Mouse (Mus musculus): ENCODE data around the gene Slc35f6. TPM values are rescaled to one million over a fixed set of nuclear protein-coding genes. Genes with fewer than 3 reads are reported as not detected.
"Not testable (repeated sequence)": the region's sequence is repeated elsewhere in the genome, so short reads cannot be mapped to it uniquely, and the experiment has no call there.

The Slc35f6 gene
- polyA plus RNA-seq, 1 experiment from 2014 or later, result 34.0 TPM

DNA sequence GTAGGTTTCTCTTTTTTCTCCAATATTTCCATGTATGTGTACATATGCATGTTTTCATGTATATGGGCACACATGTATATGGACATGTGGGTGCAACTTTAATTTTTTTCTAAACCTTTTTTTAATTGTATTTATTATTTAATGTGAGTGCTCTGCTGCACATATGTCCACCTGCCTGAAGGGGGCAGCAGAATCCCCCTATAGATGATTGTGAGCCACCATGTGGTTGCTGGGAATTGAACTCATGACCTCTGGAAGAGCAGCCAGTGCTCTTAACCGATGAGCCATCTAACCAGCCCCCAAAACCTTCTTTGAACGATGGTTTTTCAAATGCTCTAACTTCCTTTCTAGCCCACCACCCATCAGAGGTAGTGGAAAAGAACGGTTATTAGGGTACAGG lies 36.3 kb downstream of the Slc35f6 start:
- Histone ChIP-seq H3K9me3 (replicated peaks; ENCODE audit: control insufficient read depth, low read length) (no peaks in the 10 kb centered on the region), H3K9ac (ENCODE audit: low read length) (no peak overlapping the region), H3K4me3 (replicated peaks; ENCODE audit: low read length) (no peak overlapping the region), H3K36me3 (ENCODE audit: control insufficient read depth, insufficient read depth, low read length) (no peaks in the 10 kb centered on the region), H3K27me3 (ENCODE audit: control insufficient read depth, insufficient read depth, low read length) (no peaks in the 10 kb centered on the region), H3K4me1 (ENCODE audit: control insufficient read depth, insufficient read depth, low read length) (no peaks in the 10 kb centered on the region), H3K27ac (ENCODE audit: low read length) (no peak overlapping the region), H3K4me2 (ENCODE audit: low read depth, low read length) (no peak overlapping the region)
- 70% methylated on average over 3 of the region's 3 CpGs for WGBS
- ATAC-seq (ENCODE audit: insufficient read depth, low FRiP score), result no peak

DNA sequence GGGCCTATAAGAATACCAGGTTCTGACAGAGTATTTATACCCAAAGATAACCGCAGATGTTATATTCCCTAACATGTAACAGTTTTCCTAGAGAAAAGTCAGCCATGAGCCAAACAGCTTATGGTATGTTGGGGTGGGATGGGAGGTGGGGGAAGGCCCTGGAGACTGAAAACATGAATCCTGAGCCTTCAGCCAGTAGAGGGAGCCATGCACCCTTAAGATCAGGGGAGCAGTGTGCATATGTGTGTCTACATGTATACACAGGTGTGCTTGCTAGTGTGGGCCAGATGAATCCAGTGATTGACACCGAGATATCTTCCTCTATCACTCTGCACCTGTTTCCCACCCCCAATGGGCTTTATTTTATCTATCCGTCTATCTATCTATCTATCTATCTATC lies 39.0 kb downstream of the Slc35f6 start:
- Histone ChIP-seq H3K27ac (ENCODE audit: low read length) (no peak overlapping the region), H3K9me3 (replicated peaks; ENCODE audit: control insufficient read depth, low read length) (no peaks in the 10 kb centered on the region), H3K4me1 (ENCODE audit: control insufficient read depth, insufficient read depth, low read length) (no peaks in the 10 kb centered on the region), H3K4me3 (replicated peaks; ENCODE audit: low read length) (no peak overlapping the region), H3K36me3 (ENCODE audit: control insufficient read depth, insufficient read depth, low read length) (no peaks in the 10 kb centered on the region), H3K4me2 (ENCODE audit: low read depth, low read length) (no peak overlapping the region), H3K27me3 (ENCODE audit: control insufficient read depth, insufficient read depth, low read length) (no peaks in the 10 kb centered on the region), H3K9ac (ENCODE audit: low read length) (no peak overlapping the region)
- no peak for ATAC-seq (ENCODE audit: insufficient read depth, low FRiP score)
- WGBS, result 57% methylated on average over 3 of the region's 3 CpGs

DNA sequence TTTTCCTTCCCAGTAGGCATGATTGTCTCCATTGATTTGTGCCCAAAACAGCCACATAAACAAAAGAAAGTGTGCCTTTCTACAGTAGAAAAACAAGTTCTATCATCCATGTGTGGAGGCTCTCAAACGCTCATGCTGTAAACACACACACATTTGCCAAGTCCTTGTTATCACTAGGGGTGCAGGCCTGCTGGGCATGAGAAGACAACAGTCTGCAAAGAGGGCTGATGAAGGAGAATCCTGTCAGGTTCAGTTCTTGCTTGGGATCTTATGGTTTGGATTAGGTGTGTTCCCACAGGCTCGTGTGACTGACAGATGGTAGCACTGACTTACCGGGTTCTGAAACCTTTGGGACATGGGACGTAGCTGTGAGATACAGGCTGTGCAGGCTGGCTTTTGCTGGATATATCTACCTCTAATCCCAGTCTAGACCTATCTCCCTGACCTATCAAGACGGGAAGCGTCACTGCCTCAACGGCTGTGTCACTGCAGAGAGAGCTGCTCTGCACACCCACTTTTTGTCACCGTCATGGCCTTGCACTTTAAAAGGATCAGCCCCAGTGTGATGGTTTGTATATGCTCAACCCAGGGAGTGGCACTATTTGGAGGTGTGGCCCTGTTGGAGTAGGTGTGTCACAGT lies 52.7 kb downstream of the Slc35f6 start:
- Histone ChIP-seq H3K27me3 (ENCODE audit: control insufficient read depth, insufficient read depth, low read length) (no peaks in the 10 kb centered on the region), H3K27ac (ENCODE audit: low read length) (no peak overlapping the region), H3K9me3 (replicated peaks; ENCODE audit: control insufficient read depth, low read length) (no peaks in the 10 kb centered on the region), H3K4me2 (ENCODE audit: low read depth, low read length) (no peak overlapping the region), H3K9ac (ENCODE audit: low read length) (no peak overlapping the region), H3K4me3 (replicated peaks; ENCODE audit: low read length) (no peak overlapping the region), H3K4me1 (ENCODE audit: control insufficient read depth, insufficient read depth, low read length) (no peaks in the 10 kb centered on the region), H3K36me3 (ENCODE audit: control insufficient read depth, insufficient read depth, low read length) (no peaks in the 10 kb centered on the region)
- no peak for ATAC-seq (ENCODE audit: insufficient read depth, low FRiP score)
- WGBS, result 72% methylated on average over 8 of the region's 8 CpGs

DNA sequence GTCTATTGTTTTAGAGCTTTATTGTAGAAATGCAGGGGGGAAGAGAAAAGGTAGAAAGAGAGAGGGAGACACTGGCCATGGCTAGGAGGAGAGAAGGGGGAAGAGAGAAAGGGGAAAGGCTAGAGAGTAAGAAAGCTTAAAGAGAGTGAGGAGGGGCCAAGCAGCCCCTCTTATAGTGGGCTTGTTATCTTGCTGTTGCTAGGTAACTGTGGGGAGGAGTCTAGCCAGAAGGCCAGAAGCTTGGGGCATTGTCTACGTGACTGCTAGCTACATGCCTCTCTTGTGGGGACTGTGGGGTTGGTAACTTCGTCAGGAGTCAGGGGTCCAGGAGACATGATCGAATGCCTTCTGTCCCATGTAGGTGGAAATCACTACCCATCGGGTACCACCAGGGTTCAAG lies 53.6 kb downstream of the Slc35f6 start:
- H3K27ac ChIP-seq (ENCODE audit: low read length); H3K4me3 ChIP-seq (replicated peaks; ENCODE audit: low read length); H3K4me2 ChIP-seq (ENCODE audit: low read depth, low read length); ATAC-seq (ENCODE audit: insufficient read depth, low FRiP score); H3K9me3 ChIP-seq (replicated peaks; ENCODE audit: control insufficient read depth, low read length); H3K36me3 ChIP-seq (ENCODE audit: control insufficient read depth, insufficient read depth, low read length); H3K4me1 ChIP-seq (ENCODE audit: control insufficient read depth, insufficient read depth, low read length); H3K27me3 ChIP-seq (ENCODE audit: control insufficient read depth, insufficient read depth, low read length); H3K9ac ChIP-seq (ENCODE audit: low read length): not testable (repeated sequence)
- WGBS, result 41% methylated on average over 4 of the region's 4 CpGs

DNA sequence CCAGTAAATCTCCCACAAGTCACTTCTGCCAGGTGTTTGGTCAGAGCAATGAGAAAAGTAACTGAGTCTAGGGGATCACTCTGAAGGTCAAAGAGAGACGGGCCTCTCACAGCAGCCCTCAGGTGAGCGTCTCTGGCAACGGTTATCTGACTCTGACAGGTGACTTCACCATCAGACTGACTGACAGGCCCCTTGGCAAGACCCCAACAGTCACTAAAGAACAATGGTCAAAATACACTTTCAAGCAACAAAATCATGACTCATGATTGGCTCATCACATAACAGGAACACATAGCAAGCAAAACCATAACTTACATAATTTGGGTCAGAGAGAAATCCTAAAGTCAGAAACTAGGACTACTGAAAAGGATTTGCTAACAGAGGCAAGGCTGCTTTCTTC lies 54.1 kb downstream of the Slc35f6 start:
- ATAC-seq (ENCODE audit: insufficient read depth, low FRiP score), result no peak
- Histone ChIP-seq H3K4me2 (ENCODE audit: low read depth, low read length) (no peak overlapping the region), H3K4me1 (ENCODE audit: control insufficient read depth, insufficient read depth, low read length) (no peaks in the 10 kb centered on the region), H3K27ac (ENCODE audit: low read length) (no peak overlapping the region), H3K4me3 (replicated peaks; ENCODE audit: low read length) (no peak overlapping the region), H3K36me3 (ENCODE audit: control insufficient read depth, insufficient read depth, low read length) (no peaks in the 10 kb centered on the region), H3K27me3 (ENCODE audit: control insufficient read depth, insufficient read depth, low read length) (no peaks in the 10 kb centered on the region), H3K9me3 (replicated peaks; ENCODE audit: control insufficient read depth, low read length) (no peaks in the 10 kb centered on the region), H3K9ac (ENCODE audit: low read length) (no peak overlapping the region)
- 72% methylated on average over 3 of the region's 3 CpGs for WGBS

Small RNA genes lying within 50 kb of the gene (microRNA-seq; reads per million reads assigned to microRNA genes)
- not detected for gene Mir5625

Other genes with a start within 250 kb of the Slc35f6 start
- gene Otof, start 186.0 kb upstream of the Slc35f6 start, polyA plus RNA-seq (2015; fragmentation: Nextera tagmentation; extraction: Ambion mirVana), result 0.30 and 0.46 TPM in 2 replicates
- not detected in 2 replicates for gene 1700001C02Rik, start 181.9 kb upstream of the Slc35f6 start, polyA plus RNA-seq (2015; fragmentation: Nextera tagmentation; extraction: Ambion mirVana)
- gene Cib4, start 102.1 kb upstream of the Slc35f6 start, polyA plus RNA-seq (2015; fragmentation: Nextera tagmentation; extraction: Ambion mirVana), result not detected in 2 replicates
- 6.6 and 7.0 TPM in 2 replicates for gene Kcnk3, start 59.8 kb upstream of the Slc35f6 start, polyA plus RNA-seq (2015; fragmentation: Nextera tagmentation; extraction: Ambion mirVana)
- gene Cenpa, start 18.8 kb downstream of the Slc35f6 start, polyA plus RNA-seq (2015; fragmentation: Nextera tagmentation; extraction: Ambion mirVana), result 161 and 175 TPM in 2 replicates
- 6.8 and 7.2 TPM in 2 replicates for gene Dpysl5, start 63.6 kb downstream of the Slc35f6 start, polyA plus RNA-seq (2015; fragmentation: Nextera tagmentation; extraction: Ambion mirVana)
- 15.1 and 20.0 TPM in 2 replicates for gene Mapre3, start 166.7 kb downstream of the Slc35f6 start, polyA plus RNA-seq (2015; fragmentation: Nextera tagmentation; extraction: Ambion mirVana)
- 85.7 and 93.7 TPM in 2 replicates for gene Tmem214, start 220.1 kb downstream of the Slc35f6 start, polyA plus RNA-seq (2015; fragmentation: Nextera tagmentation; extraction: Ambion mirVana)
- 16.7 and 18.4 TPM in 2 replicates for gene Agbl5, start 240.8 kb downstream of the Slc35f6 start, polyA plus RNA-seq (2015; fragmentation: Nextera tagmentation; extraction: Ambion mirVana)